ENCODE assay signal across 9 mouse cellular contexts in the genomic region with DNA sequence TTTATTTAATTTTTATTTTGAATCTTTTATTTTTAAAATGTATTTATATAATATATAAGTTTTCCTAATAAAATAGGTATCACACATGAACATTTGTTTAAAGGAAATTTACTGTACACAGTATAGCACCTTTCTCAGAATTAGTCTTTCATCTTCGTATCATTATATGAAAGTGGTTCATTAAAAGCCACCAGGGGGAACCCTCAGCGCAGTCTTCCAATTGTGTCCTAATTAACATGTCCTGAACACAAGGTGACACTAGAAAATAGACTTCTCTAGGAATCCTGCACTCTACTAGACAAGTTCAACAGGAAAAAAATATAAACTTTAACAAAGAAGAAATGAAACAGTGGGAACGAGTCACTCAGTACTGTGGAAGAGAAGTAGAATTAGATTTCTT. TPM values are rescaled to one million over a fixed set of nuclear protein-coding genes. Genes with fewer than 3 reads are reported as not detected.
A peak's percentile ranks its signal among the peaks of the same experiment; 100 is the strongest.
DNase-seq lines count a peak whose midpoint lies in the region; ATAC-seq and TF ChIP-seq lines count a peak whose summit lies in the region.
"Had no signal": no experiment of that assay in that cellular context is flagged by ENCODE, and none has a peak within 500 bp of the region (broad histone marks: within the 10 kb centered on the region; RNA-seq: fewer than 3 reads in every experiment).

No protein-coding gene starts in this region.

- no peaks in the 10 kb centered on the region for H3K4me1 ChIP-seq in heart, postnatal 0 days (ENCODE audit: control insufficient read depth, insufficient read depth)
- H3K4me1 ChIP-seq in forebrain, embryonic 14.5 days (ENCODE audit: control insufficient read depth, insufficient read depth, low read length): no peaks in the 10 kb centered on the region
- H3K4me1 ChIP-seq in midbrain, embryonic 15.5 days: no peaks in the 10 kb centered on the region

- H3K36me3 ChIP-seq in heart, postnatal 0 days (replicated peaks; ENCODE audit: control insufficient read depth, insufficient read depth, low read length): no peaks in the 10 kb centered on the region
- no peaks in the 10 kb centered on the region for H3K36me3 ChIP-seq in forebrain, embryonic 14.5 days (ENCODE audit: control insufficient read depth, insufficient read depth, low read length)
- H3K36me3 ChIP-seq in midbrain, embryonic 15.5 days (replicated peaks): no peaks in the 10 kb centered on the region

- no peak for TF ChIP-seq EP300 in heart, postnatal 0 days (IDR thresholded peaks at IDR 0.05; ENCODE audit: low read depth)

- no peak for DNase-seq in heart, postnatal 0 days (ENCODE audit: low spot score)
- no peak for DNase-seq in heart, adult 8-10 months (ENCODE audit: low spot score)
- DNase-seq in CD4-positive helper T cell, adult 2 months (ENCODE audit: low read depth, low spot score): peak; percentile 49
- DNase-seq in lung, postnatal 10 days: peak; percentile 10
- no peak for DNase-seq in forebrain, embryonic 14.5 days (ENCODE audit: low spot score)
- DNase-seq in heart, postnatal 4 days: no peak

- H3K9me3 ChIP-seq in heart, postnatal 0 days (replicated peaks; ENCODE audit: control insufficient read depth, low read length): no peaks in the 10 kb centered on the region
- H3K9me3 ChIP-seq in forebrain, embryonic 14.5 days (replicated peaks; ENCODE audit: control insufficient read depth, low read length): no peaks in the 10 kb centered on the region
- H3K9me3 ChIP-seq in midbrain, embryonic 15.5 days: no peaks in the 10 kb centered on the region

- TF ChIP-seq CTCF in heart, postnatal 0 days (IDR thresholded peaks at IDR 0.05; ENCODE audit: low read depth): peak; percentile 5; the same call in 1 of the 2 replicates

- no peak for ATAC-seq in heart, postnatal 0 days (ENCODE audit: insufficient read depth, low read depth)
- peak; percentile 93 for ATAC-seq in activated CD4-positive, CD25-positive, alpha-beta regulatory T cell, adult 4 months
- ATAC-seq in forebrain, embryonic 14.5 days: no peak
- ATAC-seq in midbrain, embryonic 15.5 days (replicated peaks): no peak

- no peaks in the 10 kb centered on the region for H3K27me3 ChIP-seq in heart, postnatal 0 days (ENCODE audit: control insufficient read depth, insufficient read depth, low read length)
- H3K27me3 ChIP-seq in forebrain, embryonic 14.5 days (replicated peaks; ENCODE audit: control insufficient read depth, insufficient read depth, low read length): no peaks in the 10 kb centered on the region
- H3K27me3 ChIP-seq in midbrain, embryonic 15.5 days (replicated peaks): no peaks in the 10 kb centered on the region

- no peak overlapping the region for H3K9ac ChIP-seq in heart, postnatal 0 days (replicated peaks; ENCODE audit: low read depth, low read length)
- H3K9ac ChIP-seq in forebrain, embryonic 14.5 days (ENCODE audit: low read length): no peak overlapping the region
- H3K9ac ChIP-seq in midbrain, embryonic 15.5 days: no peak overlapping the region

- no peak overlapping the region for H3K4me2 ChIP-seq in heart, postnatal 0 days (ENCODE audit: low read depth, low read length)
- H3K4me2 ChIP-seq in forebrain, embryonic 14.5 days (ENCODE audit: low read length): no peak overlapping the region
- no peak overlapping the region for H3K4me2 ChIP-seq in midbrain, embryonic 15.5 days

- H3K4me3 ChIP-seq in heart, postnatal 0 days (ENCODE audit: low read depth, low read length): no peak overlapping the region
- H3K4me3 ChIP-seq in forebrain, embryonic 14.5 days (ENCODE audit: low read depth, low read length): no peak overlapping the region
- H3K4me3 ChIP-seq in midbrain, embryonic 15.5 days: no peak overlapping the region
- H3K4me3 ChIP-seq: erythroblast, embryonic 14.5 days had no signal

- no peak overlapping the region for H3K27ac ChIP-seq in heart, postnatal 0 days (ENCODE audit: low read depth)
- H3K27ac ChIP-seq in forebrain, embryonic 14.5 days (ENCODE audit: low read depth, low read length): no peak overlapping the region
- H3K27ac ChIP-seq in midbrain, embryonic 15.5 days: no peak overlapping the region

- 57% methylated on average over 3 of the region's 3 CpGs for WGBS in heart, postnatal 0 days
- 76% methylated on average over 3 of the region's 3 CpGs for WGBS in forebrain, embryonic 14.5 days
- 76% methylated on average over 3 of the region's 3 CpGs for WGBS in midbrain, embryonic 15.5 days

RNA-seq across cellular contexts. Expression of a gene that starts 38.9 kb away (rescaled TPM):
- total RNA-seq in heart, postnatal 0 days (2014; rRNA removed; ENCODE audit: low replicate concordance): not detected in 2 replicates
- polyA plus RNA-seq in heart, postnatal 0 days (2015; fragmentation: Nextera tagmentation; extraction: Ambion mirVana): not detected in 2 replicates
- not detected for total RNA-seq in heart, adult 8-10 months (2022)
- not detected for polyA plus RNA-seq in activated CD4-positive, CD25-positive, alpha-beta regulatory T cell, adult 4 months (2017; shearing (Covaris generic))
- 0.08 and 0.12 TPM in 2 replicates for polyA plus RNA-seq in forebrain, embryonic 14.5 days (2014; fragmentation: Nextera tagmentation; extraction: Ambion mirVana)
- not detected for total RNA-seq in heart, postnatal 4 days (2021)
- polyA plus RNA-seq in midbrain, embryonic 15.5 days (2015; fragmentation: Nextera tagmentation; extraction: Ambion mirVana): 0.10 and 0.23 TPM in 2 replicates
- polyA plus RNA-seq: erythroblast, embryonic 14.5 days had no signal

Comparison
In these comparisons a context has a peak if more than half of its experiments do, and no peak if none do; other contexts are left out.
1. DNase-seq: peak in CD4-positive helper T cell, adult 2 months (single experiment) and lung, postnatal 10 days (single experiment); none in heart, postnatal 0 days (single experiment), heart, adult 8-10 months (single experiment), forebrain, embryonic 14.5 days (single experiment) and heart, postnatal 4 days (single experiment).